Mouse (Mus musculus) CD4-positive naive resting alpha-beta T cell, adult 57 days (primary cell): Measurements from ENCODE around the gene Olfr141. TPM values are rescaled to one million over a fixed set of nuclear protein-coding genes. Genes with fewer than 3 reads are reported as not detected.

Source experiments
- total RNA-seq: library from RNA; stranded (reverse); gene quantifications from one replicate; pipeline ENCODE4 v1.2.4, GENCODE M21; 2023

Olfr141 gene
- total RNA-seq, result not detected

DNA sequence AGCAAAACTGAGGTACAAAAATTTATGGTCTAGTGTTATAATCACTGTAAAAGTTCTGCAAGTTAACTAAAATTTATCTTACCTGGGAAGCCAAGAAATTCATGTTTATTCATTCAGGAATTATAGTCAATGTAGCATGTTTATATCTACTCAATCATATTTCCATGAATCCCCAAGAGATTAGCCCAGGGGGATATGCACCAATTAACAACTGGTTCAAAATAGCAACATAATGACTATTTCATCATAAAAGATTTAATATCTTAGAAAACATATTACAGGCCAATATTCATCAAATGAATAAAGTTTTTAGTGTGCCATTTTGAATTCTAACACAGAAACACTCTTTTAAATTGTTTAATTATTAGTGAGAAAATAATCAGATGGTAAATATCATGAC lies at the start of gene Olfr141:
Gene Olfr141 (minus strand): TSS at position 101 of the 400 bp plus-strand sequence.

DNA sequence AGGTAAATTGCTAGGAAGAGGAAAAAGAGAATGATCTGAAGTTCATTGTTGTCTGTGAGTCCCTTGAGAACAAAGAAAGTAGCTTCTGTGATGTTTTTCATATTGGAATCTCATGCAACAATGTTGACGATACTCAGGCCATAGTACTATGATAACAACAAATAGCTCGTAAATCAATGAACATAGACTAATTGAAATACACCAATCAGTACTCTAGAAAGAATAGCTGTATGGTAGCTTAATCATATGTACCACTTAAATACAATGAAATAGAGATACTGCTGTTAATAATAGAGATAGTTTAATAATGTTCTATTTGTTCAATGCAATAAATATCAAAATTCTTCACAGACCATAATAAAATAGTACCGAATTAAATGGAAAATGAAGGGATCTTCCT lies 41.8 kb upstream of the Olfr141 start, which contains the start of gene Olfr1095:
Gene Olfr1095 (minus strand): TSS at position 101 of the 400 bp plus-strand sequence.

DNA sequence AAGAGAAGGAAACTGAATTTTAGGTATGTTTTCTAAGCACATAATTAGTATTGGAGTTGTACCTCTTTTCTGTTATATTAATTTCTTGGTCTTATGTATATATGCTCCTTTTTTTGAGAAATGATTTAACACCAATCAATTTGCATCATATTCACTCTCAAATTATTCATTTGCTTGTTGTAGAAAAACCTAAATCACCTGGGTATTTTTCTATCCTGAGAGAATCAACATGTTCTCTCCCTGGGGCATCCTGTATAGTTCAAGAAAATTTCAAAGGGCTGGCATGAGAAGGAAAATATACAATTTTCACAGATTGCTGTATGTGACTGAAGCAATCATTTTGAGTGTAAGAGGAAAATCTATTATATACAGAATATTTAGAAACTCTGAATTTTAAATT lies 14.5 kb upstream of the Olfr141 start, which contains the start of gene Olfr1094:
Gene Olfr1094 (plus strand): TSS at position 301 of the 400 bp plus-strand sequence.

DNA sequence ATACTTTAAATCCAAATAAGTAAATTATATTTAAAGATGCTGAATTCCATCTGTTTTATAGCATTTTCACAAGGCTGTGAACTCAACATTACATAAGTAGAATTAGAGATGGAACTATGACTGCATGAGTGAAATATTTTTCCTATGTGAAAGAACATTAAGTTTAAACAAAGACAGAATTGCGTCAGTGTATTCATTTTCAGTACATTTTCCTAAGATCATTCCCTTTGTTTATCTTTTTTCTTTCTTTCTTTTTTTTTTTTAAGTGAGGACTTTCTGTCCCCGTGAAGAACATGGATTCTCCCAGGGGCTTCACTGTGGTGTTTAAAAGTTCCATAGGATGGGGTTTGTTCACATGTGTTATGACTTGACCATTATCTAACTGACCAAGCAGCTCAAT lies 27.6 kb downstream of the Olfr141 start, which contains the start of gene Olfr1093:
Gene Olfr1093 (plus strand): TSS at position 301 of the 400 bp plus-strand sequence.

DNA sequence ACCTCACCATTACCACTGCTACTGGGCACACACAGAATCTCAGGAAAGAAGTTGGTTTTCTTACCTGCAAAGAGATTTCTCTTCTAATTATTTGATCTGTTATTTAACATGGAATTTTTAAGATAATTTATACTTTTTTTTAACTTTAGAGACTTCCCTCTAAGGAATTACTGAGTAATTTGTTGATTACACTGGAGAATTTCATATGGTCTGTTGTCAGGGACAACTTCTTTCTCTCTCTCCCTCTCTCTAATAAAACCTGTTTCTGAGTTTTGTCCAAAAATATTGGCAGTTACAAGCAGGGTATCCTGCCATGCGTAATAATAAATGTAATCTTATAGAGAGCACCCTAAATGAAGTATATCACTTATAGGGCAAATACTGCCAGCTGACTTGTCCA lies 50.9 kb downstream of the Olfr141 start, which contains the start of gene Olfr1090:
Gene Olfr1090 (minus strand): TSS at position 101 of the 400 bp plus-strand sequence.

Other genes with a start within 250 kb of the Olfr141 start
- gene Olfr1082, start 211.1 kb downstream of the Olfr141 start, total RNA-seq, result not detected
- not detected for gene Olfr1084, start 170.3 kb downstream of the Olfr141 start, total RNA-seq
- gene Olfr1085, start 148.0 kb downstream of the Olfr141 start, total RNA-seq, result not detected
- gene Olfr1086, start 129.9 kb downstream of the Olfr141 start, total RNA-seq, result not detected
- not detected for gene Olfr1087, start 111.6 kb downstream of the Olfr141 start, total RNA-seq
- gene Olfr1089, start 76.3 kb downstream of the Olfr141 start, total RNA-seq, result not detected
- not detected for gene Olfr1090, start 51.0 kb downstream of the Olfr141 start, total RNA-seq
- gene Olfr1093, start 27.5 kb downstream of the Olfr141 start, total RNA-seq, result not detected
- not detected for gene Olfr1094, start 14.6 kb upstream of the Olfr141 start, total RNA-seq
- gene Olfr1095, start 41.7 kb upstream of the Olfr141 start, total RNA-seq, result not detected
- not detected for gene Gm13723, start 64.8 kb upstream of the Olfr141 start, total RNA-seq
- gene Olfr1097, start 82.2 kb upstream of the Olfr141 start, total RNA-seq, result not detected
- not detected for gene Olfr1098, start 114.5 kb upstream of the Olfr141 start, total RNA-seq
- gene Olfr1099, start 150.7 kb upstream of the Olfr141 start, total RNA-seq, result not detected
- gene Olfr1100, start 169.9 kb upstream of the Olfr141 start, total RNA-seq, result not detected
- not detected for gene Olfr1101, start 181.2 kb upstream of the Olfr141 start, total RNA-seq
- gene Olfr1102, start 188.4 kb upstream of the Olfr141 start, total RNA-seq, result not detected
- not detected for gene Olfr1104, start 217.1 kb upstream of the Olfr141 start, total RNA-seq
- gene Olfr1105, start 226.5 kb upstream of the Olfr141 start, total RNA-seq, result not detected
- not detected for gene Olfr1106, start 242.3 kb upstream of the Olfr141 start, total RNA-seq